Mouse (Mus musculus) limb, embryonic 15.5 days (tissue): ENCODE measurements around the gene Ptges3l. TPM values are rescaled to one million over a fixed set of nuclear protein-coding genes. Genes with fewer than 3 reads are reported as not detected.

Experiments
- ATAC-seq: fragments of 200-750 bp; cut with Nextera tagmentation; 2 replicates; pipeline ENCODE4 v1.8.0; 2017; ENCODE audit warnings: low read depth, moderate TSS enrichment; ENCODE audit not compliant: insufficient number of reproducible peaks, low FRiP score, low TSS enrichment
- H3K27ac ChIP-seq: fragments of 300-500 bp; sonication (generic); 2 replicates; pipeline ENCODE4 v1.5.1; 2015; ENCODE audit warnings: moderate library complexity, mild to moderate bottlenecking, inconsistent platforms
- H3K27me3 ChIP-seq: fragments of 300-500 bp; sonication (generic); 2 replicates; pipeline ENCODE4 v1.6.1; 2015; ENCODE audit warnings: inconsistent platforms
- H3K36me3 ChIP-seq: fragments of 300-500 bp; sonication (generic); 2 replicates; pipeline ENCODE4 v1.6.1; 2015; ENCODE audit warnings: inconsistent platforms
- H3K4me1 ChIP-seq: fragments of 300-500 bp; sonication (generic); 2 replicates; pipeline ENCODE4 v1.6.1; 2015; ENCODE audit warnings: inconsistent platforms
- H3K4me2 ChIP-seq: fragments of 300-500 bp; sonication (generic); 2 replicates; pipeline ENCODE4 v1.6.1; 2015; ENCODE audit warnings: mild to moderate bottlenecking, inconsistent platforms
- H3K4me3 ChIP-seq: fragments of 300-500 bp; sonication (generic); 2 replicates; pipeline ENCODE4 v1.5.1; 2015; ENCODE audit warnings: mild to moderate bottlenecking, inconsistent platforms
- H3K9ac ChIP-seq: fragments of 300-500 bp; sonication (generic); 2 replicates; pipeline ENCODE4 v1.6.1; 2015; ENCODE audit warnings: inconsistent platforms
- H3K9me3 ChIP-seq: fragments of 300-500 bp; sonication (generic); 2 replicates; pipeline ENCODE4 v1.6.1; 2016; ENCODE audit warnings: inconsistent platforms
- WGBS: fragments of 180-500 bp; shearing (Covaris S2); methylation state at CpG from one replicate; pipeline ENCODE4 v1.1.7; 2015; 5-methylcytosine and 5-hydroxymethylcytosine counted together
- polyA plus RNA-seq: library from polyadenylated mRNA; unstranded; fragments of >200 nt; fragmentation: Nextera tagmentation; extraction: Ambion mirVana; gene quantifications from 2 replicates; pipeline ENCODE4 v1.2.1, GENCODE M21; 2015

Gene Ptges3l
- polyA plus RNA-seq, 1 experiment from 2014 or later: 15.5 TPM

DNA sequence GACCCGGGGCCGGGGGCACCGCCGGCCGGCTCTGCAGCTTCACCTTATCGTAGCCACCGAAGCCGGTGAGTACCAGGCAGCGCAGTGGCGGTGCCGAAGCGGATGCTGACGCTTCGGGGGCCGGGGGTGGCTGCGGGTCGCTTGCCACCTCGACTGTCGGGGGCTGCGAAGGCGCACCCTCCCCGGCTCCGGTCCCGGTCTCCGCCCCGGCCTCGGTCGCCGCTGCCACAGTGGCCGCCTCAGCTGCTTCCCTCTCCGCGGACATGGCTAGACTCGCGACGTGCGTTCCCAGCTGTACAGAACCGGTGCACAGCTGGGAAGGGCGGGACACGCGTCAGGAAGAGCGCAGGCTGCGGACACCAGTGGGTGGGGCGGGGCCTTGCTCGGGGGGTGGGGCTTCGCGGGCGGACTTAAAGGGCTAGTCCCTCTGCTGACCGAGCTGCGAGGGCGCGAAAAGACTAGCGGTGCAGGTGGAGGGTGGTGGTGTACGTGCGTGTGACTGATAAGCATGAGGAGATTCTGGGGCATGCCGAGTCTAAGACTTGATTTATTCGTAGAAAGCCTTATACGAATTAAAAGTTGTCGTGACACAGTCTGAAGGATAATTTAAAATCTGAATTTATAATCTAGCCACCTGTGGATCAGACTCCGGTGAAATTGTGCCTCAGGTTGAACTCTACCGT is 40.9 kb upstream of the Ptges3l start, which contains the start of gene Vat1:
TSS of gene Vat1 (minus strand) at position 362 of the 683 bp plus-strand sequence.
- WGBS: 1% methylated on average over 58 of the region's 60 CpGs
- peak within 1 kb of the TSS; percentile 92 for H3K4me3 ChIP-seq
- H3K4me1 ChIP-seq: peaks cover 51% of the 10 kb centered on the region
- H3K9me3 ChIP-seq: no peaks in the 10 kb centered on the region
- ATAC-seq: peak; percentile 59
- H3K9ac ChIP-seq: peak within 1 kb of the TSS; percentile 70
- H3K36me3 ChIP-seq: peaks cover 16% of the 10 kb centered on the region
- peak within 1 kb of the TSS; percentile 91 for H3K27ac ChIP-seq
- peak within 1 kb of the TSS; percentile 90 for H3K4me2 ChIP-seq
- H3K27me3 ChIP-seq: no peaks in the 10 kb centered on the region

- peak; percentile 55; the same call in 1 of the 2 replicates for ATAC-seq
- Histone ChIP-seq H3K4me3 (peak overlapping the region; percentile 92), H3K4me1 (peaks cover 51% of the 10 kb centered on the region), H3K36me3 (peaks cover 22% of the 10 kb centered on the region), H3K27ac (peak overlapping the region; percentile 91), H3K27me3 (no peaks in the 10 kb centered on the region), H3K9ac (peak overlapping the region; percentile 70), H3K4me2 (peak overlapping the region; percentile 90), H3K9me3 (no peaks in the 10 kb centered on the region)
- 1% methylated on average over 51 of the region's 51 CpGs for WGBS
Measured at GRCm38 (mm10) chr11:101465101-101465868, 40.2 kb upstream of the Ptges3l start.

- ATAC-seq: 0 out of 2 replicates have a peak, but pooled peaks have one; percentile 0
- Histone ChIP-seq H3K36me3 (peaks cover 31% of the 10 kb centered on the region), H3K27ac (peak within 1 kb of the TSS; percentile 91), H3K9me3 (no peaks in the 10 kb centered on the region), H3K27me3 (no peaks in the 10 kb centered on the region), H3K4me3 (peak within 1 kb of the TSS; percentile 92), H3K4me2 (peak within 1 kb of the TSS; percentile 90), H3K4me1 (peaks cover 51% of the 10 kb centered on the region), H3K9ac (peak within 1 kb of the TSS; percentile 70)
- 7% methylated on average over 12 of the region's 12 CpGs for WGBS
Measured at GRCm38 (mm10) chr11:101464211-101465100, 39.3 kb upstream of the Ptges3l start, which contains the start of gene Rnd2. Gene Rnd2 (plus strand): TSS chr11:101464999.

DNA sequence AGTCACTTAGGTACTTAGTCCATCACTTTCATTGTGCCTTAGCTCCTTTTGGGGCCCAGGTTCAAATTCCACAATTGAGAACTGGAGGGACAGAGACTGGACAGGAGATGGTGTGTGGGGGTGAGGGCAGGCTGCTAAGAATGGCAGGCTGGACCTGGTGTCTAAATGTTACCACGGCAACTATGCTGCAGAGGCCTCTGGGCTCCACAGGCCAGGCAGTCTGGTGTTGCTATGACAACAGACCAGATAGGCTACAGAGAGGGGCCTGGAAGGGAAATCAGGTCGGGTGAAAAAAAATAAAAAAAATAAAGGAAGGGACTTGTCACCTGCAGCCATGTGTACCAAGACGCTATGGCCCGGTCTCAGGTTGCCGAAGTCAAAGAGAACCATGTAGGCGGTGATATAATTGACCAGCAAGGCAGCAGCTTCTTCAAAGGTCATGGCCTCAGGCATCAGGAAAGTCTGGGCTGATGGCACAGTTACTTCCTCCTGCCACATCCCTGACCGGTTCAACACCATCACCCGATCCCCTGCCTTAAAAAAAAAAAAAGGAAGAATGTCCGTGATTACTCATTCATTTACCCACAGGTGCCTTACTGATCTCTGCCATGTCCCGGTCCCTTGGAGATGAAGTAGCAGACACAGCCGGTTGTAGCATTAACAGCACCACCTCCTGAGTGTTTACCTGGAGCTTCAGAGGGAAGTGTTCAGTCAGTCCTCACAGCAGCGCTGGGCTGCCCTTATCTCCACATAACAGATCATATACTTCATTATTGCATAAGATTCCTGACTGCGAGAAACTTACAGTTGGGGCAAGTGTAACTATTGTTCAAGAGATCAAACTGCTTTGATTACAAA is 37.7 kb upstream of the Ptges3l start:
- Histone ChIP-seq H3K27me3 (no peaks in the 10 kb centered on the region), H3K27ac (no peak overlapping the region), H3K4me1 (peaks cover 47% of the 10 kb centered on the region), H3K4me3 (no peak overlapping the region), H3K9me3 (no peaks in the 10 kb centered on the region), H3K9ac (no peak overlapping the region), H3K4me2 (no peak overlapping the region), H3K36me3 (peaks cover 45% of the 10 kb centered on the region)
- no peak for ATAC-seq
- WGBS: 38% methylated on average over 13 of the region's 13 CpGs

DNA sequence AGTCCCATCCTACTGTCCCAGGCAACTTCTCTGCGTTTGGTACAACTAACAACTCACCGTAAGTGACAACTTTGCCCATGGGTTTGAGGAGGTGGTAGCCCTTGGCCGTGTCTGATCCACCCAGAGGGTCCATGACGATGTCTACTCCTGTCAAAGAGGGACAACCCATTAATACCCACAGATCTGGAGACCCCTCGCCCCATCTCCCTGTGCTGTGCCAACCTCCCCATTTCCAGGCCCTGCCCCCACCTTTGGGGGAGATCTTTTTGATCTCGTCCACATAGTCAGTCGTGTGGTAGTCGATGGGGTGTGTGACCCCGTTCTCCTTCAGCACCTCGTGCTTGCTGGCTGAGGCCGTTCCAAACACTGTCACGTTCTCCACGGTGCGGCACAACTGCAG is 37.0 kb upstream of the Ptges3l start:
- no peak overlapping the region for H3K9ac ChIP-seq
- H3K27ac ChIP-seq: no peak overlapping the region
- no peak overlapping the region for H3K4me3 ChIP-seq

GRCm38 (mm10) chr11:101460321-101460720 is 35.2 kb upstream of the Ptges3l start:
- Histone ChIP-seq H3K9ac (no peak overlapping the region), H3K36me3 (peaks cover 61% of the 10 kb centered on the region), H3K4me2 (no peak overlapping the region), H3K27me3 (no peaks in the 10 kb centered on the region), H3K27ac (no peak overlapping the region), H3K4me1 (peaks cover 30% of the 10 kb centered on the region), H3K9me3 (no peaks in the 10 kb centered on the region), H3K4me3 (no peak overlapping the region)
- WGBS: 85% methylated on average over 15 of the region's 15 CpGs
- no peak for ATAC-seq

More for the DNA sequence above, 37.0 kb upstream of the Ptges3l start:
- H3K27me3 ChIP-seq: no peaks in the 10 kb centered on the region
- peaks cover 51% of the 10 kb centered on the region for H3K36me3 ChIP-seq
- no peaks in the 10 kb centered on the region for H3K9me3 ChIP-seq
- WGBS: 87% methylated on average over 14 of the region's 14 CpGs
- peaks cover 40% of the 10 kb centered on the region for H3K4me1 ChIP-seq
- no peak overlapping the region for H3K4me2 ChIP-seq
- ATAC-seq: no peak

DNA sequence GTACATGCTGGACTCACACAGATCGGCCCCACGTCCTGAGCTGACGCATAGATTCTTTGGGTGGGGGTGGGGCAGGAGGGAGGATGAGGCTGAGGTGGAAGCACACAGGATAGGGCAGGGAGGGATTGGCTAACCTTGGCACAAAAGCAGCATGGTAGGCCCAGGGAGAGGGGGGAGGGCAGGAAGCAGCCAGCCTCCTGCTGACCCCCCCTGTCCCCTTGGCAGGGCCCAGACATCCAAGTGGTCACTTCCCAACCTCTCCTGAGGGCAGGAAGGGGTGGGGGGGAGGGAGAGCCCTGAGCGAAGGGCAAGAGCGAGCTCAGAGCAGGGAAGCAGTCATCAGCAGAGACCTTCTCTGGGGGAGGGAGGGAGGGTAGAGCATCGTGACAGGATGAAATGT is 34.6 kb upstream of the Ptges3l start:
- WGBS: 50% methylated on average over 6 of the region's 6 CpGs
- ATAC-seq: no peak
- peaks cover 61% of the 10 kb centered on the region for H3K36me3 ChIP-seq

DNA sequence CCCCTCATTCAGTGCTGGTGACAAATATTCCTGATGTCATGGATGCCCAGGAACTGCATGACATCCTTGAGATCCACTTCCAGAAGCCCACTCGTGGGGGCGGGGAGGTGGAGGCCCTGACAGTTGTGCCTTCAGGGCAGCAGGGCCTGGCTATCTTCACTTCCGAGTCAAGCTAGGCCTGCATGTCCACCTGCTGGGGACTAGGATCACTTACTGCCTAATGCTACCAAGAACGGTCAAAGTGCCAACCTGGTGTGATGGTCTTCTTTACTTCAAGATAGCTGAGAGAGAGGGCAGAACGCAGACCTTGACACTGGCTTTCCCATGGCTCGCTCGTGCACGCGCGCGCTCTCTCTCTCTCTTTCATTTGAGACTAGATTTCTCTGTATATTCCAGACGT is 33.1 kb upstream of the Ptges3l start:
- Histone ChIP-seq H3K4me3 (no peak overlapping the region), H3K9ac (no peak overlapping the region), H3K27me3 (no peaks in the 10 kb centered on the region), H3K4me1 (peaks cover 20% of the 10 kb centered on the region; the same call in 1 of the 2 replicates), H3K36me3 (peaks cover 61% of the 10 kb centered on the region), H3K4me2 (no peak overlapping the region), H3K27ac (no peak overlapping the region), H3K9me3 (no peaks in the 10 kb centered on the region)
- WGBS: 83% methylated on average over 12 of the region's 12 CpGs
- ATAC-seq: no peak

More for the DNA sequence above, 34.6 kb upstream of the Ptges3l start:
- Histone ChIP-seq H3K9ac (no peak overlapping the region), H3K27ac (no peak overlapping the region), H3K27me3 (no peaks in the 10 kb centered on the region), H3K4me2 (no peak overlapping the region), H3K9me3 (no peaks in the 10 kb centered on the region), H3K4me3 (no peak overlapping the region), H3K4me1 (peaks cover 30% of the 10 kb centered on the region)

DNA sequence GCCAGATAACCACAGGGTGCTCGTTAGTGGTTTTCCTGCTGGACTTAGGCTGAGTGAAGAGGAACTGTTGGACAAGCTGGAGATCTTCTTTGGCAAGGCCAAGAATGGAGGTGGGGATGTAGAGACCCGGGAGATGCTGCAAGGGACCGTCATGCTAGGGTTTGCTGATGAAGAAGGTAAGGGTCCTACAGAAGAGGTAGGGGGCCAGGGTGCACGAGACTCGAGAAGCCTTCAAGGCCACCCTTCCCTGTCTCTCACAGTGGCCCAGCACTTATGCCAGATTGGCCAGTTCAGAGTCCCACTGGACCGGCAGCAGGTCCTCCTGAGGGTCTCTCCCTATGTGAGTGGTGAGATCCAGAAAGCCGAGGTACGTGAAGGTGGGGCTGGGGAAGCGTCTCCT is 32.5 kb upstream of the Ptges3l start:
- Histone ChIP-seq H3K9me3 (no peaks in the 10 kb centered on the region), H3K4me2 (no peak overlapping the region), H3K9ac (no peak overlapping the region), H3K27ac (no peak overlapping the region), H3K4me1 (peaks cover 15% of the 10 kb centered on the region; the same call in 1 of the 2 replicates), H3K27me3 (no peaks in the 10 kb centered on the region), H3K4me3 (no peak overlapping the region), H3K36me3 (peaks cover 60% of the 10 kb centered on the region)
- ATAC-seq: no peak
- WGBS: 90% methylated on average over 9 of the region's 9 CpGs

DNA sequence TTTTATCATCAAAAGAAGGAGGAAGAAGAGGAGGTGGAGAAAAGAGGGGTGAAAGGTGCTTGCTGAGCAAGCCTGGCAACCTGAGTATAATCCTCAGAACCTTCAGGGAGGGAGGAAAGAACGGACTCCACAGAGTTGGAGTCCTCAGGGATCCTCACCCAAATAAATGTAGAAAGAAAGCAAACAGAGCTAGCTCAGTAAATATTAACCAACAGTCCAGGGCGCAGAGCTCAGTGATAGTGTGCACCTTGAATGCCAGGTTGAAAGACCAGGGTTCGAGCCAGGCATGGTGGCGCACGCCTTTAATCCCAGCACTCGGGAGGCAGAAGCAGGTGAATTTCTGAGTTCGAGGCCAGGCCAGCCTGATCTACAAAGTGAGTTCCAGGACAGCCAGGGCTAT is 30.5 kb upstream of the Ptges3l start:
- no peaks in the 10 kb centered on the region for H3K27me3 ChIP-seq
- no peaks in the 10 kb centered on the region for H3K9me3 ChIP-seq
- H3K4me2 ChIP-seq: no peak overlapping the region
- H3K9ac ChIP-seq: no peak overlapping the region
- 82% methylated on average over 7 of the region's 7 CpGs for WGBS
- no peak for ATAC-seq
- peaks cover 42% of the 10 kb centered on the region for H3K36me3 ChIP-seq
- H3K4me3 ChIP-seq: no peak overlapping the region
- H3K27ac ChIP-seq: no peak overlapping the region
- peaks cover 14% of the 10 kb centered on the region; the same call in 1 of the 2 replicates for H3K4me1 ChIP-seq

DNA sequence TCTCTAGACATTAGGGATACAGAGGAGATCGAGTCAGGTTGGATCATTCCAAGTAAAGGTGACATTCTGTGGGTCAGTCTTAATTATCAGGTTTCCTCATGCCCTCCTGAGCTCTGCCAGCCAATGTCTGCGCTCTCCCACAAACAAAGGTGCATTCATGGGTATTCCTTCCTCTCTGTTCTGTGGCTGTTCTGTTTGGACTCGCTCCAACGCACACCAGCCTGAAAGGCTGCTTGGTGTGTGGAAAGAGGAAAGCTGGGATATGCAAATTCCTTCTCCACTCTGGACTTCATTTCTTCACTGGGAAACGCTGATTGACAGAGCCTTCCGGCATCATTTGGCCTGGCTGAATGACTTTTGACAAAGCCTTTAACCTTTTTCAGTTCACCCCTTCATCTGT is 29.6 kb upstream of the Ptges3l start:
- Histone ChIP-seq H3K9me3 (no peaks in the 10 kb centered on the region), H3K36me3 (peaks cover 32% of the 10 kb centered on the region), H3K9ac (no peak overlapping the region), H3K27ac (no peak overlapping the region; the same call in 1 of the 2 replicates), H3K27me3 (no peaks in the 10 kb centered on the region), H3K4me2 (no peak overlapping the region), H3K4me1 (peaks cover 14% of the 10 kb centered on the region; the same call in 1 of the 2 replicates), H3K4me3 (no peak overlapping the region)
- 57% methylated on average over 6 of the region's 6 CpGs for WGBS
- ATAC-seq: no peak
